Mouse (Mus musculus): Measurements from ENCODE around the gene Espn. TPM values are rescaled to one million over a fixed set of nuclear protein-coding genes. Genes with fewer than 3 reads are reported as not detected.

The Espn gene
- polyA plus RNA-seq, 1 experiment from 2014 or later: 13.8 TPM

DNA sequence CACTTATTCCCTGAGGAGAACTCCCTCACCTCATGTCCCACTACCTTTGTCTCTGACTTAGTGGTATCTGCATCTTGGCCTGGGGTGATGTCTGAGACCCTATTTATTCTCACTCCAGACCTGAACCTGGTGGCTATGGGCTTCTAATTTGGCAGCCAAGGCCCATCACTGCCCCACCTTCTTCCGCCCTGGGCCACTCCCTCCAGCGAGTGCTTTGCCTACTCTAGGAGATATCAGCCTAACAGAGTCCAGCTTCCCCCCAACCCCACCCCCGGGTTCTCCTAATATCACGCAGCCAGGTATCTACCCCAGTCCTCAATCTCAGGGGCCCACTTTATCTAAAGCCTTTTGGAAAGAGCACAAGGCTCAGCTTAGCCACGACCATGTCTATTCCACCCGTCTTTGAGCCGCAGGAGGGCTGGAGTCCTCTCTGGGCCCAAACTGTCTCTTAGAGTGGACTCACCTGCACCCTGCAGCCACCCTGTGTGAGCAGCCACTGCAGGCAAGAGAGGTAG is 663 bp downstream of the Espn start:
- WGBS: 36% methylated on average over 7 of the region's 7 CpGs
- no peak overlapping the region for H3K27ac ChIP-seq (replicated peaks)
- H3K4me1 ChIP-seq (replicated peaks; ENCODE audit: control insufficient read depth, insufficient read depth): 0 out of 2 replicates have a peak, but pooled peaks cover 2% of the 10 kb centered on the region
- H3K4me3 ChIP-seq (ENCODE audit: low read depth, low read length): peak overlapping the region; percentile 39
- H3K27me3 ChIP-seq (ENCODE audit: control insufficient read depth, insufficient read depth, low read length): 0 out of 2 replicates have a peak, but pooled peaks cover 2% of the 10 kb centered on the region
- ATAC-seq (ENCODE audit: low FRiP score, low TSS enrichment): no peak
- TF ChIP-seq CTCF (IDR thresholded peaks at IDR 0.05; ENCODE audit: low read depth) (no peak), EP300 (optimal IDR thresholded peaks at IDR 0.05) (no peak)
- peak overlapping the region; percentile 41; the same call in 1 of the 2 replicates for H3K9ac ChIP-seq (ENCODE audit: low read length)
- DNase-seq (ENCODE audit: low spot score): no peak
- H3K4me2 ChIP-seq (replicated peaks; ENCODE audit: low read depth): peak overlapping the region; percentile 60
- H3K9me3 ChIP-seq (ENCODE audit: control insufficient read depth, low read length): no peaks in the 10 kb centered on the region
- H3K36me3 ChIP-seq (ENCODE audit: control insufficient read depth, insufficient read depth, low read length): no peaks in the 10 kb centered on the region

DNA sequence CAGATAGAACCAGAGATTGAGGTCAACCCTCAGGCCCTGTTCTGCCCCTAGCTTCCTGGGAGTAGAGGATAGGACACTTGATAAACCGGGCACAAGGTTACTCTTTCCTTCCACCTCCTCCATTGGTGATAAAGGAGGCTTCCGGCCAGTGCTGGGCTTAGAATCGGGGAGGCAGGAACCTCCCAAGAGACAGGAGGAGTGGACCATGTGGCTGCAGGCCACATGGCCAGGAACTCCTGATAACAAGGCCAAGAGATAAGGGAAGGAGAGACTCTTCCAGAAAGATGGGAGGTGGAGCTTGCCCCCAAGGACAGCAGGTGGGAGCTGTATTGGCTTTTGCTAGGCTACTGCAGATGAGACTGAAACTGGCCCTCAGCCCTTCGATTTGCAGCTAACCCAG is 1.6 kb downstream of the Espn start:
- Histone ChIP-seq H3K36me3 (ENCODE audit: control insufficient read depth, insufficient read depth, low read length) (no peaks in the 10 kb centered on the region), H3K27ac (replicated peaks) (no peak overlapping the region), H3K4me3 (ENCODE audit: low read depth, low read length) (no peak overlapping the region), H3K4me1 (replicated peaks; ENCODE audit: control insufficient read depth, insufficient read depth) (0 out of 2 replicates have a peak, but pooled peaks cover 2% of the 10 kb centered on the region), H3K27me3 (ENCODE audit: control insufficient read depth, insufficient read depth, low read length) (0 out of 2 replicates have a peak, but pooled peaks cover 2% of the 10 kb centered on the region), H3K4me2 (replicated peaks; ENCODE audit: low read depth) (no peak overlapping the region), H3K9ac (ENCODE audit: low read length) (no peak overlapping the region), H3K9me3 (ENCODE audit: control insufficient read depth, low read length) (no peaks in the 10 kb centered on the region)
- WGBS: 70% methylated on average over 4 of the region's 4 CpGs
- no peak for TF ChIP-seq CTCF (IDR thresholded peaks at IDR 0.05; ENCODE audit: low read depth)
- no peak for ATAC-seq (ENCODE audit: low FRiP score, low TSS enrichment)
- no peak for DNase-seq (ENCODE audit: low spot score)

DNA sequence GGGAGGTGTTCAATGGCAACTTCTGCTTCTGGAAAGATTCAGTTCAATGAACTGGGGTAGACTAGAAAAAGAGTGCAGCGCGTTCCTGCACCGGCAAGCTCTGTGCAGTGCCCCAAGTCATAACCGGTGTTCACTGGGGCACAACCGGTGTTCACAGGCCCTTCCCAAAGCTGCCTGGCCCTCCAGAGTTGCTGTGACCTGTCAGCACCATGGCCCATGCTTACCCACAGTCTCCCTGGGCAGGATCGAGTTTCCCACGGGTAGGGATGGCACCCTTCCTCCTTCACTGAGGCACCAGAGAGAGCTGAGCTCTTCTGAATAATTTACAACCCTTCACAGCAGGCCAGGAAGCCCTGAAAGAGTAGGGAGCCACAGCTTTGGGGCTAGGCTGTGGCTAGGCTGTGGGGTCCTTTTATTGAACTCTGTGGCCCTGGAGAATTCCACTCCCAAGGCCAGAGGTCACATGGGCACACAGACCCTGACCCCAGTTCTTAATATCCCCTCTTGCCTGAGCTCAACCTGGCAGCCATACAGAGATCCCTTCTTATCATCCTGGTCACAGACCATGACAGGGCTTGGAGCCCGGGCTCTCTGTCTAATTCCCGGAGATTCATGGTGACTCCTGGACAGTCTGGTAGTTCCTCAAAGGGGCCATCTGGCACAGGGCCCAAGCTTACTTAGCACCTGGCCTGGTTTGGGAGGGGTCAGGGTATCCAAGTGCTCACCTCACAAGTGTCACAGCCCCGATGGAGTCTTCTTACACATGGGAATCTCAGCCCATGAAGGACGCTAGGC is 5.9 kb downstream of the Espn start:
- DNase-seq (ENCODE audit: low spot score): no peak
- WGBS: 71% methylated on average over 11 of the region's 11 CpGs
- Histone ChIP-seq H3K4me3 (ENCODE audit: low read depth, low read length) (no peak overlapping the region), H3K4me1 (replicated peaks; ENCODE audit: control insufficient read depth, insufficient read depth) (no peaks in the 10 kb centered on the region), H3K27me3 (ENCODE audit: control insufficient read depth, insufficient read depth, low read length) (no peaks in the 10 kb centered on the region), H3K27ac (replicated peaks) (no peak overlapping the region), H3K4me2 (replicated peaks; ENCODE audit: low read depth) (no peak overlapping the region), H3K9me3 (ENCODE audit: control insufficient read depth, low read length) (no peaks in the 10 kb centered on the region), H3K36me3 (ENCODE audit: control insufficient read depth, insufficient read depth, low read length) (no peaks in the 10 kb centered on the region), H3K9ac (ENCODE audit: low read length) (no peak overlapping the region)
- peak; percentile 16; the same call in 1 of the 2 replicates for ATAC-seq (ENCODE audit: low FRiP score, low TSS enrichment)
- TF ChIP-seq CTCF (IDR thresholded peaks at IDR 0.05; ENCODE audit: low read depth) (no peak), EP300 (optimal IDR thresholded peaks at IDR 0.05) (no peak)

DNA sequence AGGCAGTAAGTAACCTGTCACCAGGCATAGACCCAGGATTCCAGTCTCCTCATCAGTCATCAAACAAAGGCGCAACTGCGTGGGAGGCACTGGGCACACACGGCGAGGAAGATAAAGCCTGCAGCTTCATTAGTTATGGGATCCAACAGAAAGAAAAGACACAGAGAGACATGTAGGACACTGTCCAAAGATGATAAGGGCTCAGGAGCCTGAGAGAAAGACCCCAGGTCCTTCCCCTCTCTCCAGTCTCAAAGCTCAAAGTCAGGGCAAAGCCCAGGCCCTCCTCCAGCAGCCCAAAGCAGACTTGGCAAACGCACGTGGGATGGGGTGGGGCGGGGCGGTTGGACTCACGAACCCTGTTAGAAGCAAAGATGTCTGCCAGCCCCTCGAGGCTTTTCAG is 6.7 kb downstream of the Espn start:
- H3K9me3 ChIP-seq (ENCODE audit: control insufficient read depth, low read length): no peaks in the 10 kb centered on the region
- TF ChIP-seq EP300 (optimal IDR thresholded peaks at IDR 0.05) (no peak), CTCF (IDR thresholded peaks at IDR 0.05; ENCODE audit: low read depth) (no peak)
- H3K27ac ChIP-seq (replicated peaks): no peak overlapping the region
- H3K36me3 ChIP-seq (ENCODE audit: control insufficient read depth, insufficient read depth, low read length): no peaks in the 10 kb centered on the region
- ATAC-seq (ENCODE audit: low FRiP score, low TSS enrichment) (0 out of 2 replicates have a peak, but pooled peaks have one; percentile 14), DNase-seq (ENCODE audit: low spot score) (peak; percentile 41)
- no peaks in the 10 kb centered on the region for H3K27me3 ChIP-seq (ENCODE audit: control insufficient read depth, insufficient read depth, low read length)
- H3K4me2 ChIP-seq (replicated peaks; ENCODE audit: low read depth): no peak overlapping the region
- H3K4me3 ChIP-seq (ENCODE audit: low read depth, low read length): no peak overlapping the region
- no peak overlapping the region for H3K9ac ChIP-seq (ENCODE audit: low read length)
- WGBS: 51% methylated on average over 10 of the region's 10 CpGs
- H3K4me1 ChIP-seq (replicated peaks; ENCODE audit: control insufficient read depth, insufficient read depth): no peaks in the 10 kb centered on the region

DNA sequence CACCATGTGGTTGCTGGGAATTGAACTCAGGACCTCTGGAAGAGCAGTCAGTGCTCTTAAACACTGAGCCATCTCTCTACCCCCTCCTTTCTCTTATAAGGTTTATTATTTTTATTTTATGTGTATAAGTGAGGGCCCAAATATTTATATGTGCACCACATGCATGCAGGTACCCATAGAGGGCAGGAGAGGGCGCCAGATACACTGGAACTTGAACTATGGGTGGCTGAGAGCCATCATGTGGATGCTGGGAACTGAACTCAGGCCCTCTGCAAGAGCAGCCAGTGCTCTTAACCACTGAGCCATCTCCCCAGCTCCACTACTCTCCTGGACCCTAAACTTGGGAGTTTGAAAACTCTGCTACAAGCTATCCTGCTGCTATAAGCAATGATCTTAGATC is 8.5 kb downstream of the Espn start:
- H3K9me3 ChIP-seq (ENCODE audit: control insufficient read depth, low read length): no peaks in the 10 kb centered on the region
- 23% methylated on average over 1 of the region's 1 CpGs for WGBS
- no peak overlapping the region for H3K4me3 ChIP-seq (ENCODE audit: low read depth, low read length)
- H3K4me1 ChIP-seq (replicated peaks; ENCODE audit: control insufficient read depth, insufficient read depth): no peaks in the 10 kb centered on the region; the same call in 1 of the 2 replicates
- no peak overlapping the region for H3K27ac ChIP-seq (replicated peaks)
- no peaks in the 10 kb centered on the region for H3K27me3 ChIP-seq (ENCODE audit: control insufficient read depth, insufficient read depth, low read length)
- TF ChIP-seq EP300 (optimal IDR thresholded peaks at IDR 0.05) (no peak), CTCF (IDR thresholded peaks at IDR 0.05; ENCODE audit: low read depth) (peak; percentile 34; the same call in 1 of the 2 replicates)
- ATAC-seq (ENCODE audit: low FRiP score, low TSS enrichment) (no peak), DNase-seq (ENCODE audit: low spot score) (no peak)
- no peak overlapping the region for H3K9ac ChIP-seq (ENCODE audit: low read length)
- no peaks in the 10 kb centered on the region for H3K36me3 ChIP-seq (ENCODE audit: control insufficient read depth, insufficient read depth, low read length)
- H3K4me2 ChIP-seq (replicated peaks; ENCODE audit: low read depth): no peak overlapping the region

Data from stomach, postnatal 0 days (tissue).